Mouse (Mus musculus) MEL (cell line): ENCODE data around the gene Gadd45a. TPM values are rescaled to one million over a fixed set of nuclear protein-coding genes. Genes with fewer than 3 reads are reported as not detected.

Experiments used
- DNase-seq: peaks from one replicate; pipeline ENCODE4 v3.0.0; 2011; ENCODE audit warnings: low read depth, low spot score
- H3K27ac ChIP-seq: 2 replicates; pipeline ENCODE4 v1.5.1; 2012; ENCODE audit warnings: low read depth, mild to moderate bottlenecking, control low read depth, low read length, moderate library complexity; ENCODE audit not compliant: control insufficient read depth
- H3K27me3 ChIP-seq, 2 experiments: fragments of 150-350 bp in 1 of 2; sonication (generic) in 1 of 2; 2 replicates each; pipeline ENCODE4 v1.6.1; 2012; ENCODE audit warnings: low read length in 2 of 2, mild to moderate bottlenecking in 2 of 2, improper control_type of control experiment in 1 of 2, moderate library complexity in 1 of 2; ENCODE audit not compliant: insufficient read depth in 2 of 2, control insufficient read depth in 1 of 2
- H3K36me3 ChIP-seq, 2 experiments: 2 replicates each; pipeline ENCODE4 v1.6.1; 2012 to 2014; ENCODE audit warnings: low read length in 2 of 2, improper control_type of control experiment in 1 of 2, inconsistent platforms in 1 of 2, mild to moderate bottlenecking in 1 of 2; ENCODE audit not compliant: insufficient read depth in 2 of 2, control insufficient read depth in 1 of 2
- H3K4me1 ChIP-seq, 2 experiments: fragments of 150-350 bp in 1 of 2; sonication (generic) in 1 of 2; 2 replicates each; pipeline ENCODE4 v1.6.1; 2012; ENCODE audit warnings: low read length in 2 of 2, improper control_type of control experiment in 1 of 2, mild to moderate bottlenecking in 1 of 2; ENCODE audit not compliant: insufficient read depth in 2 of 2, control insufficient read depth in 1 of 2
- H3K4me3 ChIP-seq, 2 experiments: fragments of 150-350 bp in 1 of 2; sonication (generic) in 1 of 2; 2 replicates each; pipeline ENCODE4 v1.5.1; 2012; ENCODE audit warnings: low read depth in 2 of 2, low read length in 2 of 2, mild to moderate bottlenecking in 2 of 2, moderate library complexity in 2 of 2, control low read depth in 1 of 2, improper control_type of control experiment in 1 of 2; ENCODE audit not compliant: control insufficient read depth in 1 of 2, insufficient read depth in 1 of 2
- H3K79me2 ChIP-seq: 2 replicates; pipeline ENCODE4 v1.6.1; 2012; ENCODE audit warnings: mild to moderate bottlenecking, low read length, moderate library complexity; ENCODE audit not compliant: control insufficient read depth, poor library complexity, insufficient read depth
- H3K9ac ChIP-seq: 2 replicates; pipeline ENCODE4 v1.6.1; 2012; ENCODE audit warnings: low read depth, mild to moderate bottlenecking, control low read depth, low read length, moderate library complexity; ENCODE audit not compliant: control insufficient read depth, poor library complexity, severe bottlenecking
- H3K9me3 ChIP-seq: fragments of 150-350 bp; sonication (generic); replicated peaks from 2 replicates; pipeline ENCODE4 v1.6.1; 2012; ENCODE audit warnings: mild to moderate bottlenecking, low read length, improper control_type of control experiment, moderate library complexity; ENCODE audit not compliant: insufficient read depth
- BHLHE40 ChIP-seq: IDR thresholded peaks from 2 replicates; pipeline ENCODE4 v1.6.1; 2012; ENCODE audit warnings: low read depth, mild to moderate bottlenecking, inconsistent platforms, low read length, improper control_type of control experiment, borderline replicate concordance
- CHD1 ChIP-seq: IDR thresholded peaks from 2 replicates; pipeline ENCODE4 v1.6.1; 2012; ENCODE audit warnings: low read depth, mild to moderate bottlenecking, inconsistent platforms, low read length, improper control_type of control experiment
- CHD2 ChIP-seq: IDR thresholded peaks from 2 replicates; pipeline ENCODE4 v1.6.1; 2011; ENCODE audit warnings: low read length, improper control_type of control experiment
- CTCF ChIP-seq, 3 experiments: IDR thresholded peaks in 2 of 3; conservative IDR thresholded peaks in 1 of 3; 2 replicates each; pipeline ENCODE4 v1.5.1; 2011 to 2012; ENCODE audit warnings: low read length in 3 of 3, low read depth in 2 of 3, mild to moderate bottlenecking in 2 of 3, improper control_type of control experiment in 1 of 3, inconsistent platforms in 1 of 3, mixed read lengths in 1 of 3, moderate library complexity in 1 of 3; ENCODE audit not compliant: control insufficient read depth in 1 of 3, insufficient read depth in 1 of 3, poor library complexity in 1 of 3, severe bottlenecking in 1 of 3
- E2F4 ChIP-seq: IDR thresholded peaks from 2 replicates; pipeline ENCODE4 v1.6.1; 2011; ENCODE audit warnings: low read depth, low read length, improper control_type of control experiment, borderline replicate concordance
- ELF1 ChIP-seq: IDR thresholded peaks from 2 replicates; pipeline ENCODE4 v1.6.1; 2014; ENCODE audit warnings: low read depth, mild to moderate bottlenecking, inconsistent platforms, low read length, improper control_type of control experiment, moderate library complexity
- EP300 ChIP-seq, 2 experiments: IDR thresholded peaks; 2 replicates each; pipeline ENCODE4 v1.6.1; 2011; ENCODE audit warnings: improper control_type of control experiment in 2 of 2, low read length in 2 of 2, low read depth in 1 of 2, mild to moderate bottlenecking in 1 of 2
- ETS1 ChIP-seq: IDR thresholded peaks from 2 replicates; pipeline ENCODE4 v1.6.1; 2012; ENCODE audit warnings: low read depth, mild to moderate bottlenecking, inconsistent platforms, low read length, improper control_type of control experiment, moderate library complexity
- GABPA ChIP-seq: IDR thresholded peaks from 2 replicates; pipeline ENCODE4 v1.6.1; 2012; ENCODE audit warnings: low read depth, mild to moderate bottlenecking, inconsistent platforms, low read length, improper control_type of control experiment, moderate library complexity
- GATA1 ChIP-seq: IDR thresholded peaks from 2 replicates; pipeline ENCODE4 v1.6.1; 2011; ENCODE audit warnings: low read depth, low read length, improper control_type of control experiment
- HCFC1 ChIP-seq: IDR thresholded peaks from 2 replicates; pipeline ENCODE4 v1.6.1; 2012; ENCODE audit warnings: low read depth, mild to moderate bottlenecking, inconsistent platforms, low read length, improper control_type of control experiment, moderate library complexity
- JUND ChIP-seq: IDR thresholded peaks from 2 replicates; pipeline ENCODE4 v1.6.1; 2011; ENCODE audit warnings: low read depth, mild to moderate bottlenecking, improper control_type of control experiment, low read length
- KAT2A ChIP-seq: conservative IDR thresholded peaks from 2 replicates; pipeline ENCODE4 v1.6.1; 2012; ENCODE audit warnings: low read depth, low read length, improper control_type of control experiment, inconsistent platforms
- MAFK ChIP-seq: IDR thresholded peaks from 2 replicates; pipeline ENCODE4 v1.6.1; 2011; ENCODE audit warnings: low read depth, mild to moderate bottlenecking, low read length, improper control_type of control experiment, borderline replicate concordance
- MAX ChIP-seq: IDR thresholded peaks from 2 replicates; pipeline ENCODE4 v1.6.1; 2011; ENCODE audit warnings: low read length, improper control_type of control experiment
- MXI1 ChIP-seq: IDR thresholded peaks from 2 replicates; pipeline ENCODE4 v1.6.1; 2011; ENCODE audit warnings: mild to moderate bottlenecking, low read depth, low read length, improper control_type of control experiment
- MYB ChIP-seq: IDR thresholded peaks from 2 replicates; pipeline ENCODE4 v1.6.1; 2011; ENCODE audit warnings: mild to moderate bottlenecking, low read depth, low read length, improper control_type of control experiment
- MYC ChIP-seq: IDR thresholded peaks from 2 replicates; pipeline ENCODE4 v1.6.1; 2011; ENCODE audit warnings: low read depth, mild to moderate bottlenecking, low read length, improper control_type of control experiment, moderate library complexity
- NELFE ChIP-seq: IDR thresholded peaks from 2 replicates; pipeline ENCODE4 v1.6.1; 2011; ENCODE audit warnings: low read depth, low read length, improper control_type of control experiment
- NRF1 ChIP-seq: IDR thresholded peaks from 2 replicates; pipeline ENCODE4 v1.6.1; 2014; ENCODE audit warnings: low read depth, mild to moderate bottlenecking, inconsistent platforms, low read length, improper control_type of control experiment, moderate library complexity; ENCODE audit not compliant: poor library complexity, insufficient read depth, severe bottlenecking
- POLR2A ChIP-seq, 2 experiments: IDR thresholded peaks; 2 replicates each; pipeline ENCODE4 v1.6.1; 2011 to 2012; ENCODE audit warnings: low read length in 2 of 2, mild to moderate bottlenecking in 2 of 2, control low read depth in 1 of 2, improper control_type of control experiment in 1 of 2, low read depth in 1 of 2, moderate library complexity in 1 of 2; ENCODE audit not compliant: control insufficient read depth in 1 of 2, insufficient read depth in 1 of 2, poor library complexity in 1 of 2
- POLR2AphosphoS2 ChIP-seq: IDR thresholded peaks from 2 replicates; pipeline ENCODE4 v1.6.1; 2011; ENCODE audit warnings: low read length, improper control_type of control experiment
- POLR2AphosphoS5 ChIP-seq: IDR thresholded peaks from 2 replicates; pipeline ENCODE4 v1.6.1; 2012; ENCODE audit warnings: low read depth, borderline replicate concordance, mild to moderate bottlenecking, inconsistent platforms, low read length, moderate library complexity, mixed read lengths
- RAD21 ChIP-seq: IDR thresholded peaks from 2 replicates; pipeline ENCODE4 v1.6.1; 2011; ENCODE audit warnings: mild to moderate bottlenecking, low read depth, low read length, improper control_type of control experiment
- SIN3A ChIP-seq: IDR thresholded peaks from 2 replicates; pipeline ENCODE4 v1.6.1; 2012; ENCODE audit warnings: low read length, improper control_type of control experiment, inconsistent platforms
- SMC3 ChIP-seq: IDR thresholded peaks from 2 replicates; pipeline ENCODE4 v1.6.1; 2011; ENCODE audit warnings: low read depth, low read length, improper control_type of control experiment
- TAL1 ChIP-seq: IDR thresholded peaks from 2 replicates; pipeline ENCODE4 v1.6.1; 2012; ENCODE audit warnings: mild to moderate bottlenecking, inconsistent platforms, low read length, moderate library complexity, mixed read lengths
- TCF12 ChIP-seq: IDR thresholded peaks from 2 replicates; pipeline ENCODE4 v1.6.1; 2014; ENCODE audit warnings: low read depth, mild to moderate bottlenecking, inconsistent platforms, low read length, improper control_type of control experiment, moderate library complexity
- UBTF ChIP-seq: IDR thresholded peaks from 2 replicates; pipeline ENCODE4 v1.6.1; 2012; ENCODE audit warnings: low read depth, mild to moderate bottlenecking, inconsistent platforms, low read length, improper control_type of control experiment, moderate library complexity, borderline replicate concordance; ENCODE audit not compliant: insufficient read depth
- USF1 ChIP-seq: IDR thresholded peaks from 2 replicates; pipeline ENCODE4 v1.6.1; 2014; ENCODE audit warnings: low read depth, mild to moderate bottlenecking, inconsistent platforms, low read length, improper control_type of control experiment, moderate library complexity
- USF2 ChIP-seq, 2 experiments: IDR thresholded peaks; 2 replicates each; pipeline ENCODE4 v1.6.1; 2011 to 2012; ENCODE audit warnings: improper control_type of control experiment in 2 of 2, low read length in 2 of 2, borderline replicate concordance in 1 of 2, inconsistent platforms in 1 of 2, low read depth in 1 of 2, mild to moderate bottlenecking in 1 of 2; ENCODE audit not compliant: insufficient read depth in 1 of 2
- ZC3H11A ChIP-seq: IDR thresholded peaks from 2 replicates; pipeline ENCODE4 v1.6.1; 2012; ENCODE audit warnings: low read depth, mild to moderate bottlenecking, inconsistent platforms, low read length, improper control_type of control experiment
- ZKSCAN1 ChIP-seq: IDR thresholded peaks from 2 replicates; pipeline ENCODE4 v1.6.1; 2012; ENCODE audit warnings: low read depth, mild to moderate bottlenecking, inconsistent platforms, low read length, improper control_type of control experiment, moderate library complexity
- ZMIZ1 ChIP-seq: IDR thresholded peaks from 2 replicates; pipeline ENCODE4 v1.6.1; 2012; ENCODE audit warnings: low read depth, mild to moderate bottlenecking, inconsistent platforms, low read length, improper control_type of control experiment, moderate library complexity
- polyA plus RNA-seq, 2 experiments: library from polyadenylated mRNA; stranded (reverse) in 1 of 2; unstranded in 1 of 2; fragments of >175 nt in 1 of 2; fragments of >200 nt in 1 of 2; gene quantifications; 2 replicates each; pipeline versions ENCODE4 v1.2.1 to v1.2.4; 2012; ENCODE audit warnings: low replicate concordance in 2 of 2, low read depth in 1 of 2; ENCODE audit not compliant: insufficient read length in 2 of 2, insufficient read depth in 1 of 2, missing spikeins in 1 of 2
- total RNA-seq: library from RNA; depleted of rRNA; stranded (reverse); fragments of 300-350 nt; gene quantifications from 2 replicates; pipeline ENCODE4 v1.2.3, GENCODE M21; 2012

Gene Gadd45a
- total and polyA plus RNA-seq, 3 experiments = 18.1 to 37.4 TPM; not detected in 1

GRCm38 (mm10) chr6:67046937-67047336, 9.7 kb upstream of the Gadd45a start (continued):
- 0 out of 2 replicates have a peak, but pooled peaks have one; percentile 36 for TF ChIP-seq HCFC1
- no peak for TF ChIP-seq CTCF (IDR thresholded peaks at IDR 0.05 in 2 of 3, conservative IDR thresholded peaks at IDR 0.05 in 1 of 3; ENCODE audit: control insufficient read depth in 1 of 3, insufficient read depth in 1 of 3, low read depth in 2 of 3, low read length in 3 of 3, poor library complexity in 1 of 3, severe bottlenecking in 1 of 3)
- TF ChIP-seq MAX = no peak
- no peak for TF ChIP-seq UBTF
- no peak for TF ChIP-seq MAFK
- peak; percentile 79 for TF ChIP-seq SIN3A
- TF ChIP-seq ELF1 = no peak
- TF ChIP-seq SMC3 = no peak
- no peak for TF ChIP-seq POLR2A (IDR thresholded peaks at IDR 0.05; ENCODE audit: control insufficient read depth in 1 of 2, insufficient read depth in 1 of 2, low read depth in 1 of 2, low read length in 2 of 2, poor library complexity in 1 of 2)
- TF ChIP-seq, all 39 proteins: peak for 11

- H3K27me3 ChIP-seq = no peaks in the 10 kb centered on the region
- DNase-seq = peak; percentile 65
- TF ChIP-seq GATA1 (peak; percentile 75), MAFK (no peak), NELFE (no peak), USF2 (IDR thresholded peaks at IDR 0.05; ENCODE audit: borderline replicate concordance in 1 of 2, insufficient read depth in 1 of 2, low read depth in 1 of 2, low read length in 2 of 2) (no peak), MXI1 (0 out of 2 replicates have a peak, but pooled peaks have one; percentile 12), E2F4 (no peak), GABPA (no peak), NRF1 (no peak), ZC3H11A (no peak), ZMIZ1 (no peak), TCF12 (no peak), CHD1 (no peak), MAX (no peak), SMC3 (no peak), JUND (no peak), HCFC1 (no peak), UBTF (no peak), POLR2A (IDR thresholded peaks at IDR 0.05; ENCODE audit: control insufficient read depth in 1 of 2, insufficient read depth in 1 of 2, low read depth in 1 of 2, low read length in 2 of 2, poor library complexity in 1 of 2) (no peak), BHLHE40 (no peak), TAL1 (no peak), MYC (no peak), POLR2AphosphoS5 (no peak), SIN3A (no peak), KAT2A (no peak), MYB (no peak), POLR2AphosphoS2 (no peak), ETS1 (peak; percentile 91), ZKSCAN1 (no peak), CHD2 (no peak), USF1 (no peak), RAD21 (no peak), EP300 (IDR thresholded peaks at IDR 0.05; ENCODE audit: low read depth in 1 of 2, low read length in 2 of 2) (peak in 1 of 2 experiments; percentile 36; a peak in 1 of 4 replicates)
Measured at GRCm38 (mm10) chr6:67045424-67045823, 8.2 kb upstream of the Gadd45a start.

More at GRCm38 (mm10) chr6:67045424-67045823, 8.2 kb upstream of the Gadd45a start:
- Histone ChIP-seq H3K4me1 (peaks cover 11 to 13% of the 10 kb centered on the region in 2 experiments), H3K9ac (peak overlapping the region; percentile 26; the same call in 1 of the 2 replicates), H3K4me3 (no peak overlapping the region), H3K79me2 (no peaks in the 10 kb centered on the region), H3K9me3 (no peaks in the 10 kb centered on the region), H3K27ac (peak overlapping the region; percentile 27; the same call in 1 of the 2 replicates), H3K36me3 (peaks cover 0 to 31% of the 10 kb centered on the region in 2 experiments; a peak in 2 of 4 replicates)
